Mouse (Mus musculus) erythroid progenitor cell, adult 5-6 weeks (primary cell): ENCODE measurements around the gene Mlph. TPM values are rescaled to one million over a fixed set of nuclear protein-coding genes. Genes with fewer than 3 reads are reported as not detected.

Experiments
- ATAC-seq: replicated peaks from 2 replicates; pipeline ENCODE4 v1.8.0; 2016; ENCODE audit warnings: moderate number of reproducible peaks, mild to moderate bottlenecking, moderate TSS enrichment, inconsistent platforms; ENCODE audit not compliant: poor library complexity, low FRiP score, severe bottlenecking
- total RNA-seq, 2 experiments: library from RNA; stranded (forward) in 1 of 2; stranded (reverse) in 1 of 2; fragments of 150-400 nt in 1 of 2; fragments of 186-747, 209-891 nt in 1 of 2; gene quantifications; 2 replicates each; pipeline versions ENCODE4 v1.2.3 to v1.2.4; 2015 to 2017; ENCODE audit warnings: low replicate concordance in 2 of 2

The Mlph gene
- total RNA-seq (2015; ENCODE audit: low replicate concordance) (not detected in 2 replicates), total RNA-seq (2017; ENCODE audit: low replicate concordance) (not detected in 2 replicates)

GRCm38 (mm10) chr1:90914948-90915569 is at the start of gene Mlph:
Mlph (plus strand) TSS chr1:90915085.
- no peak for ATAC-seq

GRCm38 (mm10) chr1:90866734-90867133 is 48.2 kb upstream of the Mlph start:
- no peak for ATAC-seq

- ATAC-seq, result no peak
Measured at GRCm38 (mm10) chr1:90870581-90870980, 44.3 kb upstream of the Mlph start.

- no peak for ATAC-seq
Measured at GRCm38 (mm10) chr1:90875371-90875770, 39.5 kb upstream of the Mlph start.

GRCm38 (mm10) chr1:90875961-90876360 is 38.9 kb upstream of the Mlph start:
- ATAC-seq, result no peak

- ATAC-seq, result no peak
Measured at GRCm38 (mm10) chr1:90876486-90877270, 38.2 kb upstream of the Mlph start.

- no peak for ATAC-seq
Measured at GRCm38 (mm10) chr1:90885771-90886460, 29.0 kb upstream of the Mlph start.

- ATAC-seq, result no peak
Measured at GRCm38 (mm10) chr1:90894521-90894920, 20.4 kb upstream of the Mlph start.

GRCm38 (mm10) chr1:90895004-90895403 is 19.9 kb upstream of the Mlph start:
- no peak for ATAC-seq

- no peak for ATAC-seq
Measured at GRCm38 (mm10) chr1:90896281-90896680, 18.6 kb upstream of the Mlph start.

GRCm38 (mm10) chr1:90896741-90897361 is 18.0 kb upstream of the Mlph start:
- no peak for ATAC-seq

GRCm38 (mm10) chr1:90898012-90898411 is 16.9 kb upstream of the Mlph start:
- ATAC-seq, result no peak

- ATAC-seq, result no peak
Measured at GRCm38 (mm10) chr1:90899816-90900215, 15.1 kb upstream of the Mlph start.

GRCm38 (mm10) chr1:90900406-90900805 is 14.5 kb upstream of the Mlph start:
- ATAC-seq, result no peak

- ATAC-seq, result no peak
Measured at GRCm38 (mm10) chr1:90901246-90901645, 13.6 kb upstream of the Mlph start.

- ATAC-seq, result no peak
Measured at GRCm38 (mm10) chr1:90901681-90902208, 13.1 kb upstream of the Mlph start.

- ATAC-seq, result no peak
Measured at GRCm38 (mm10) chr1:90902751-90903150, 12.1 kb upstream of the Mlph start.

- no peak for ATAC-seq
Measured at GRCm38 (mm10) chr1:90903211-90903945, 11.5 kb upstream of the Mlph start.

- ATAC-seq, result no peak
Measured at GRCm38 (mm10) chr1:90903971-90904458, 10.9 kb upstream of the Mlph start.
